In the genomic region with DNA sequence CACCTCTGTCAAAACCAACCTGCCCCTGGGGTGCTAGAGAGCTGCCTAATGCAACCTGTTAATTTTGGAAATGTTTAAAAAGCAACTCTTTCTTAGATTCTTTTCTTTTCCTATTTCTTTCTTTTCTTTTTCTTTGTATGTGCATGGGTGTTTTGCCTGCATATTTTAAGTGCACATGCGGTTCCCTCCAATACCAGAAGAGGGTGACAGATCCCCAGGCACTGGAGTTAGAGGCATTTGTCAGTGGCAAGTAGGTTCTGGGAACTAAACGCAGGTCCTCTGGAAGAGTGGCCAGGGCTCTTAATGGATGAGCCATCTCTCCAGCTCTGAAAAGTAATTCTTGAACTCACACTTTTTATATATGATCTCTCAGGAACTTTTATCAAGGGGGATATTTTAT, we compare ENCODE assay signal across 18 mouse cellular contexts.
DNase-seq lines count a peak whose midpoint lies in the region; TF ChIP-seq lines count a peak whose summit lies in the region.
"Had no signal": no experiment of that assay in that cellular context is flagged by ENCODE, and none has a peak within 500 bp of the region (broad histone marks: within the 10 kb centered on the region; RNA-seq: fewer than 3 reads in every experiment).

No protein-coding gene starts in this region.

- TF ChIP-seq POLR2A in heart, adult 2 months (IDR thresholded peaks at IDR 0.05; ENCODE audit: insufficient read depth, low read depth, low read length), result no peak

- H3K4me3 ChIP-seq in heart, adult 2 months, result no peak overlapping the region
- no peak overlapping the region for H3K4me3 ChIP-seq in left cerebral cortex, adult 2 months
- no peak overlapping the region for H3K4me3 ChIP-seq in E14TG2a.4 (replicated peaks; ENCODE audit: low read length)
- H3K4me3 ChIP-seq: forebrain, embryonic 10.5 days; heart, embryonic 10.5 days; midbrain, embryonic 12.5 days had no signal

- no peak for DNase-seq in heart, adult 2 months
- DNase-seq in heart, postnatal 4 days, result no peak
- DNase-seq in left cerebral cortex, adult 2 months (ENCODE audit: extremely low spot score in 1 of 2, low spot score in 2 of 2), result no peak
- DNase-seq in left cerebral cortex, adult 11 months (ENCODE audit: low spot score), result no peak
- peak; percentile 53 for DNase-seq in R1 (ENCODE audit: low read depth, low spot score)
- no peak for DNase-seq in spleen, postnatal 10 days (ENCODE audit: low spot score in 2 of 2)
- DNase-seq: cerebellum, adult 18-20 months; cerebellum, postnatal 14 days; gastrocnemius, postnatal 36 days; kidney, adult 8-10 months; kidney, postnatal 14 days; lung, postnatal 14 days; thymus, postnatal 14 days had no signal

- WGBS in heart, adult 2 months, result 96% methylated on average over 2 of the region's 2 CpGs

- H3K27ac ChIP-seq in heart, adult 2 months, result no peak overlapping the region
- no peak overlapping the region for H3K27ac ChIP-seq in left cerebral cortex, adult 2 months
- H3K27ac ChIP-seq: forebrain, embryonic 10.5 days; heart, embryonic 10.5 days; liver, embryonic 14.5 days; midbrain, embryonic 12.5 days had no signal

- no peak overlapping the region for H3K9ac ChIP-seq in heart, adult 2 months (ENCODE audit: low read depth, low read length)
- H3K9ac ChIP-seq: liver, embryonic 14.5 days; midbrain, embryonic 12.5 days had no signal

- H3K9me3 ChIP-seq in E14TG2a.4 (ENCODE audit: low read length), result no peaks in the 10 kb centered on the region
- H3K9me3 ChIP-seq: forebrain, embryonic 10.5 days; heart, embryonic 10.5 days; midbrain, embryonic 12.5 days had no signal

- H3K36me3 ChIP-seq in heart, adult 2 months (ENCODE audit: control insufficient read depth, insufficient read depth, low read length), result no peaks in the 10 kb centered on the region
- H3K36me3 ChIP-seq in E14TG2a.4 (ENCODE audit: insufficient read depth, low read length), result no peaks in the 10 kb centered on the region
- H3K36me3 ChIP-seq: forebrain, embryonic 10.5 days; heart, embryonic 10.5 days; midbrain, embryonic 12.5 days had no signal

- TF ChIP-seq CTCF in heart, adult 2 months (IDR thresholded peaks at IDR 0.05), result peak; percentile 45
- peak; percentile 18 for TF ChIP-seq CTCF in left cerebral cortex, adult 2 months (IDR thresholded peaks at IDR 0.05)
- peak; percentile 59 for TF ChIP-seq CTCF in E14TG2a.4 (conservative IDR thresholded peaks at IDR 0.05; ENCODE audit: low read length)

- no peaks in the 10 kb centered on the region for H3K79me2 ChIP-seq in heart, adult 2 months (replicated peaks; ENCODE audit: control insufficient read depth, insufficient read depth, low read length)

- intact Hi-C loops in heart, adult 2 months (cut with DNase I), result no loop called here
- intact Hi-C loops in left cerebral cortex, adult 2 months (cut with DNase I), result no loop called here

- H3K4me1 ChIP-seq in heart, adult 2 months (ENCODE audit: control insufficient read depth, insufficient read depth, low read length), result no peaks in the 10 kb centered on the region
- H3K4me1 ChIP-seq in E14TG2a.4 (replicated peaks; ENCODE audit: low read depth, low read length), result no peaks in the 10 kb centered on the region
- H3K4me1 ChIP-seq: forebrain, embryonic 10.5 days; heart, embryonic 10.5 days; midbrain, embryonic 12.5 days had no signal

- TF ChIP-seq EP300 in heart, adult 2 months (IDR thresholded peaks at IDR 0.05; ENCODE audit: insufficient read depth, low read depth, low read length), result no peak

- H3K27me3 ChIP-seq in heart, adult 2 months (ENCODE audit: control insufficient read depth, insufficient read depth, low read length), result no peaks in the 10 kb centered on the region
- no peaks in the 10 kb centered on the region for H3K27me3 ChIP-seq in E14TG2a.4 (ENCODE audit: insufficient read depth, low read length)
- H3K27me3 ChIP-seq: midbrain, embryonic 12.5 days had no signal
